Mouse (Mus musculus): ENCODE results near the gene Dach2.

GRCm38 (mm10) chrX:113298031-113298430, 721 bp downstream of the Dach2 start:
- TF ChIP-seq POLR2A (IDR thresholded peaks at IDR 0.05; ENCODE audit: insufficient read length, low read depth) (no peak), MYOG (IDR thresholded peaks at IDR 0.05; ENCODE audit: control insufficient read depth in 1 of 3, insufficient read depth in 1 of 3, insufficient read length in 2 of 3, low read depth in 2 of 3) (no peak), USF1 (IDR thresholded peaks at IDR 0.05; ENCODE audit: low read depth) (no peak), TCF12 (IDR thresholded peaks at IDR 0.05; ENCODE audit: insufficient read depth, poor library complexity, severe bottlenecking) (no peak)
